Mouse (Mus musculus) layer of hippocampus, adult 11-12 months (tissue): ENCODE measurements at regions not wholly inside any gene's neighbourhood (a gene's known extent, or its start where the extent isn't known, plus 50 kb on each side); places are given as distances from the start of the nearest gene placed in this dataset.

Experiments used
- DNase-seq: peaks from one replicate; pipeline ENCODE4 v3.0.0; 2022; ENCODE audit warnings: low spot score

GRCm38 (mm10) chr14:48330965-48331622 is 114.8 kb upstream of the Tmem260 start:
- peak; percentile 32 for DNase-seq

DNA sequence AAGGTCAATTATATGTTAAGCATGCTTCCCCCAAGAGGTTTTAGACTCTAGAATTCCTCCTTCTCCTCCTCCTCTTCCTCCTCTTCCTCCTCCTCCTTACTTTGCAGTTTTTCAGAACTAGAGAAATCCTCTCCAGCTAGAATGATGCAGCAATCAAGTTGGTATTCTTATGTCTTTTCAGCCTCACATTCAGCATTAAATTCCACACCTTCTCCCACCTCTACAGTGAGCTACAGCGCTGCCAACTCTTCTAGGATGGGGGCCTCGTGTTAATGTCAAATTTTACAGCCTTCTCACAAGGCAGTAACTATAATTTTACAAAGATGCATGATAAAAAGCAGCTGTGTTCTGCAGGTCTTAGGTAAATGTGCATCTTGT is 114.3 kb upstream of the Tmem260 start:
- no peak for DNase-seq

GRCm38 (mm10) chr14:48332193-48332592 is 113.7 kb upstream of the Tmem260 start:
- no peak for DNase-seq

- DNase-seq, result no peak
Measured at GRCm38 (mm10) chr14:48332660-48333059, 113.3 kb upstream of the Tmem260 start.

DNA sequence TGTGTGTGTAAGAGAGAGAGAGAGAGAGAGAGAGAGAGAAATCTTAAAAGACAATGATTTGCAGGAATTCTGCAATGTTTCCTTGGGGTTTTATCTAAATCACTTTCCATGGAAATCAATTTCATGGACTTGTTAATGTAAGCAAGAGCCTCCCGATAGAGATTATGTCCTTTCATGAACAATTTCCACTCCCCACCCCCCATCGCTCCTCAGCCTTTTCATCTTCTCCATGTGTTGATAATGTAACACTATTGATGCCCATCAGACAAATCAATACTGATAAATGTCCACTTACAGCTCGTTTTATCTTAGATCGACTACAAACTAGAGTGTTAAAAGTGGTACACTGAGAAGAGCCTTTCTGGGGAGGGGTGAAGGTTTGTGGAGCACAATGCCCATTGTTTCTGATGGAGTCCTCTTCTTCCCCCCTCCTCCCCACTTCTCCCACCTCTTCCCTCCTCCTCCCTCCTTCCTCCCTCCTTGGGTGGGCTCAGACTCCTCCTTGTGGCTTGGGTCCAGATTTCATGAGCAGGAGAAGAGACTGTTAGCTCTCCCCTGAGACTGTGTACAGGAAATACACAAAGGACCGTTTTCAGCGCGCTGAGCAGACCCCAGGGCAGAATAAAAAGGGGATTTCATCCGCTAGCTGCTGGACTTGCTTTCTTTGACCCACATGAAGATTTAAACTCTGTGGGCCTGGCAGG is 111.7 kb upstream of the Tmem260 start:
- DNase-seq, result no peak

GRCm38 (mm10) chr14:48339434-48339833 is 106.5 kb upstream of the Tmem260 start:
- DNase-seq, result no peak

DNA sequence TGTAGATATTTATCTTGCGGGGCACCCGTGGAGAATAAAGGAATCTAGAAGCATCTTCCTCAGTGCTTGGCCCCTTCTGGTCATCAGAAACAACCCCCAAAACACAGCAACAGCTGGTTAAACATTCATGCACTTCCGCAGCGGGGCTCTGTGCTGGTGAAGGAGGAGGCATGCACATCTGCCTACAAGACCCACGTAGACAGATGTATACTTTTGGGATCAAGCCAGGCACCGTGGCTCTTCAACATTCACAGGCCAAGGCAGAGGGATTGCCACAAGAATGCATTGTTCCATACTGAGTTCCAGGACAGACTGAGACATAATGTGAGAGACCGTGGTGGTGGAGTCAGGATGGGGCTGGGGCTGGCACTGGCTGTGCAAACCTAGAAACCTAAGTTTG is 103.0 kb upstream of the Tmem260 start:
- no peak for DNase-seq

DNA sequence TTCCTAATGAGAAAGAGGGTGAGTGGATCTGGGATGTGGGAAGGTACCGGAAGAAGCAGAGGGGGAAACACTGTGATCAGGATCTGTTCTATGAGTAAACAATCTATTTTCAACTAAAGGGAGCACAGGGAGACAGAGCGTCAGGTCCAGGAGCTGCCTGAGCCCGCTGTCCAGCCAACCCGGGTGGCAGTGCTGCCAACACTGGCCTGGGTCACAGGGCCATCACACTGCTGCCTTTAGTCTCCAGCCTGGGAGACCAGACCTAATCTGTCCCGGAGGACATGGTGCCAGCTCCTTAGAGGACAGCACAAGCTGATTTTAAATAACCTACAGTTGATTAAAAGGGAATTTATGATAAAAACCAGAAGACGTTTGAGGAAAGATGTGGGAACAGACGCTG is 100.0 kb upstream of the Tmem260 start:
- DNase-seq, result no peak

GRCm38 (mm10) chr14:48349392-48350044 is 96.4 kb upstream of the Tmem260 start:
- DNase-seq, result no peak

- DNase-seq, result no peak
Measured at GRCm38 (mm10) chr14:48351652-48352051, 94.3 kb upstream of the Tmem260 start.

GRCm38 (mm10) chr14:48352825-48353224 is 93.1 kb upstream of the Tmem260 start:
- DNase-seq, result no peak

- DNase-seq, result no peak
Measured at GRCm38 (mm10) chr14:48354176-48354575, 91.7 kb upstream of the Tmem260 start.

DNA sequence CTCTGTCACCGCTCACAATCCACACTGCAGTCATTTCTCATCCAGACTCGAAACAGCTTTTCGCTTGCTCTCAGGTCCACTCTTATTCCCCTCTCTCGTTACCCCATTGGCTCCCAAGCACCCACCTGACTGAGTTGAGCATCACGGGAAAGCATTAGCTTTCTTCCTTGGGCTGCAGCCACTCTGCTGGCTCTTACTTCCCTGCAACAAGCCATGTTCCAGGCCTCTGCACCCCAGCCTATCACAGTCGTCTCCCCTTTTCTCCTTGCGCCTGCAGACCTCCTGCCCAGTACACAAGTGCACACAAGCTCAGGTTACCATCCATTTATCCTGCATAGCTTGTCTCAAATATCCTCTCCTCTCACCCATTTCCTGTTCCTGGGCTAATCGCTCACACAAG is 88.5 kb upstream of the Tmem260 start:
- no peak for DNase-seq

GRCm38 (mm10) chr14:48358487-48359159 is 87.3 kb upstream of the Tmem260 start:
- peak; percentile 62 for DNase-seq

- DNase-seq, result no peak
Measured at GRCm38 (mm10) chr14:48361820-48362219, 84.1 kb upstream of the Tmem260 start.

DNA sequence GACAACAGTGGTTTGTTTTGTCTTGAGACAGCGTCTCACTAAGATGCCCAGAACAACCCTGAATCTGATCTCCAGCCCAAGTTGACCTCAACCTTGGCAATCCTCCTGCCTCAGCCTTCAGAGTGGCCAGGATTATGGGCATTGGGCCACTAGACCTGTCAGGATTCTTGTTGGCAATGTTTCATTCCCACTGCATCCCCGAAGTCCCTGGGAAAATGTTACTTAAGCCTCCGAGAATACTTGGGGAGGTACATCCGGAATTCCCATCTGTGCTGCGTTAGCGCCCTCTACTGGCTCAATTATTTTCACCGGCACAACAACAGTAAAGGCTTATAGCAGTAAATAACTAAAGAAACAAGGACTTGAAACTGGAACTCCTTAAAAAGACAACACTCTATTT is 78.9 kb upstream of the Tmem260 start:
- peak; percentile 92 for DNase-seq

DNA sequence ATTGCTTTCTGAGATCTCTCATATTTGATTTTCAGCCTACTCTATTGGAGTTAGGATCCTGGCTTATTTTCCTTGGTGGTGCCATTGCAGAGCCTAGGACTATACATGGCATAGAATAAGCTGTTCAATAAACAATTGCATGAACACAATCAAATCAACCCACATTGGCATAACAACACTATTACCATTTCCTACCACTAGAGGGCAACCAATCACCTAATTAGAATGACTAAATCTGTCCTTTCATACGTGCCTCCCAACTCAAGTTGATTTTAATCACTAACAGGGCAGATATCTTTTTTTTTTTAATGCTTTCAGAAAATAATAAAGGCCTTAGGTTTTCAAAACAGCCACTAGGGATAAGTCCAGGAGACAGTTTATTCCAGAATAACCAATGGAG is 75.6 kb upstream of the Tmem260 start:
- peak; percentile 72 for DNase-seq

DNA sequence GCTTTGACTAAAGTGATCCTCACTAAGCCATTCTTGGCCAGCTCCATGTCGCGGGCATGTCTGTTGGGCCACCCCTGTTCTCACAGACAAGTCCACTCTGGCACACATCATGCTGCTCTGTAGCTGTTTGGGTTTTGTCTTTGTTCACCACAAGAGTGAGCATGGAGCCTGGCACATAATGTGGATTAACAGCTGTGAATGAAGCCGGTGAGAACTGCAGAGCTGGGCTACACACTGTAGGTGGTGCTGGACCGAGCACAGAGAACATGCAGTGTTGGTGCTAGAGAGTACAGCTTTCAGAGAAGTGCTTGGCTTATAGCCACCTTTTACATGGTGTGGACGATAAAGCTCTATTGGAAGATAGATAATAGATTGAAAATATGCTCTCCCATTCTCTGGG is 74.2 kb upstream of the Tmem260 start:
- DNase-seq, result peak; percentile 64

DNA sequence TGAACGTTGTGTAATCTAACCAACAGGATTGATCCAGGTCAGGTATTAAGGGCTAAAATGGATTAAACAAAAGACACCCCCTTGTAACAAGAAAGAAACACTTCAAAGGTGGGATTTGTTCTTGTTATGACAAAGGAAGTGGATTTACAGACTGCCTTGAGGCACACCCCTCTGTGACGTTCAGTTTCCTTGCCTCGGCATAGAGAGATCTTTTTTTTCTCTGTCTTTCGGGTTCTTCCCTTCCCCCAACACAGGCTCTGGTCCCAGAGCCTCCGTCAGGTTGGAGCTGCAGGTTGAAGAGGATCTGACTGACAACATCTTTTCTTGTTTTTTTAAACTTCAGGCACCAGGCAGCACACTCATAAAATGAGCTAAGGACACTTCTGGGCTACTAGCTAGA is 69.8 kb upstream of the Tmem260 start:
- DNase-seq, result no peak
